Mouse (Mus musculus) CD4-positive naive resting alpha-beta T cell, adult 57 days (primary cell): ENCODE results near the gene Gtf2h3. TPM values are rescaled to one million over a fixed set of nuclear protein-coding genes. Genes with fewer than 3 reads are reported as not detected.

ENCODE experiments used
- total RNA-seq: library from RNA; stranded (reverse); gene quantifications from one replicate; pipeline ENCODE4 v1.2.4, GENCODE M21; 2023

Gtf2h3 gene
- total RNA-seq = 24.1 TPM

DNA sequence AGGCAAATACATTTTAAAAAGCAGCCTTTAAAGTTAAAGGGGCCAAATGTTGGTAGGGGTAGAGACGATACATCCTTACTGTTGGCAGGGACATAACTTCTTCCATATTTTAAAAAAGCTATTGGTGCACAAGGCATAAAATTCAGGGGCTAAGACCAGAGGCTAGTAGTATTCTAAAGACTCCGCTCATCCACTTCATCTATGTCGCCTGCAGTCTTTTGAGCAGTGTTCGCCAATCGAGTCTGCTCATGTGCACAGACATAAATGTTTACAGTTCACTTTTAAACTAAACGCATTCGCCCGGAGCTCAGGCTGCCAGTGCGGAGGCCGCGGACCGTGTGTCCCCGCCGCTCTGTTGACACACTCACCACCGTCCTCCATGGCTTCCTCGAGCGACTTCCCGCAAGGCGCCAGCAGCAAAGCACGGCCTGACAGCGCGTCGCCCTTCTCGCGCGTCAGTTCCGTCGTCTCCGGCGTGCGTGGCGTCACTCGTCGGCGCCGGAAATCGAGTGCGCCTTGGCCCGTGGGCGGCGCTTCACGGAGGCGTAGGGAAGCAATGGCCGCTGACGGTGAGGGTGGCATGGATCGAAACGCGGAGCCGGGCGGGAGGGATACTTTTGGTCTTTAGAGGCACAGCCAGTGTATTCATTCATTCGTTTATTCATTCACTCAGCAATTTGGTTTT lies at the start of gene Gtf2h3, which contains the start of gene Eif2b1:
Gene Gtf2h3 (plus strand): TSS at position 508 of the 685 bp plus-strand sequence.
Gene Eif2b1 (minus strand): TSS at position 499 of the 685 bp plus-strand sequence.

GRCm38 (mm10) chr5:124530655-124531582 lies 48.0 kb upstream of the Gtf2h3 start, which contains the start of gene Rilpl1:
Gene Rilpl1 (minus strand): TSS chr5:124531391.

GRCm38 (mm10) chr5:124540383-124540786 lies 38.6 kb upstream of the Gtf2h3 start, which contains the start of gene Tmed2:
Gene Tmed2 (plus strand): TSS chr5:124540695.

DNA sequence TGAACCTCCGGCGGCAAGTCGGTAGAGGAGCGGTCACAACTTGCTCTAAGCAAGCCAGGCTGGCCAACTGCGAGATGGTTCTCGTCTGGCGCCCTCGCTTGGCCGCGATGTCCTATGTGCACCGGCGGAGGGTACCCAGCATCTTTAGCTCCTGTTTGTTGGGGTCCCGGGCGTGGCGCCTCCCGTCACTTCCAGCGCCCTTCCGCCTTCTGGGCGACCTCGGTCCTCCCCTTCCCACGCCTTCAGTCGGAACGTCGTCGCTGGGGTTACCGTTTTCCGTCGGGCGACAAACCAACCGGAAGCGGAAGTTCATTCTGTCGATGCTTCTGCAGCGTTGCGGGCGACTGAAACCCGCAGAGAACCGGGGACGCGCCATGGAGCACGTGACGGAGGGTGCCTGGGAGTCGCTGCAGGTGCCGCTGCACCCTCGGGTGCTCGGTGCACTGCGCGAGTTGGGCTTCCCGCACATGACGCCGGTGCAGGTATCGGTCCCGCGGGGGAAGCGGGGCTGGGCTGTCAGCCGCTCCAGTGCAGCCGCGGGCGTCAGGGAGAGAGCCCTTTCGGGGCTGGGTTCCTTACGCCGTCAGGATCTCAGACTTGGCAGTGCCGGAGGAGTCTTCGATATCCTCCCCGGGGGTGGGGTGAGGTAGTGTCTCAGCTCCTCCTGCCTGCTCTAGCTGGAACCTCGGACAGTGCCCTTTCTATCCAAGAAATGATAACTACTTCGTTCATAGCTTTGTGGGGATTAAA lies 26.2 kb upstream of the Gtf2h3 start, which contains the start of gene Ddx55:
Gene Ddx55 (plus strand): TSS at position 307 of the 750 bp plus-strand sequence.

GRCm38 (mm10) chr5:124628448-124629363 lies 49.8 kb downstream of the Gtf2h3 start, which contains the start of gene Atp6v0a2:
Gene Atp6v0a2 (plus strand): TSS chr5:124628576.

Other genes with a start within 250 kb of the Gtf2h3 start
- 79.5 TPM for gene Cdk2ap1, start 216.1 kb upstream of the Gtf2h3 start, total RNA-seq
- 152 TPM for gene Sbno1, start 153.1 kb upstream of the Gtf2h3 start, total RNA-seq
- 44.6 TPM for gene Kmt5a, start 139.2 kb upstream of the Gtf2h3 start, total RNA-seq
- 27.5 TPM for gene Rilpl2, start 100.8 kb upstream of the Gtf2h3 start, total RNA-seq
- gene Snrnp35, start 96.0 kb upstream of the Gtf2h3 start, total RNA-seq = 13.7 TPM
- gene Rilpl1, start 47.7 kb upstream of the Gtf2h3 start, total RNA-seq = 2.9 TPM
- 129 TPM for gene Tmed2, start 38.4 kb upstream of the Gtf2h3 start, total RNA-seq
- gene Ddx55, start 26.3 kb upstream of the Gtf2h3 start, total RNA-seq = 37.9 TPM
- gene Eif2b1, start within 50 bp of the Gtf2h3 start, total RNA-seq = 26.2 TPM
- gene Atp6v0a2, start 49.4 kb downstream of the Gtf2h3 start, total RNA-seq = 64.8 TPM
- 0.18 TPM for gene Dnah10, start 145.9 kb downstream of the Gtf2h3 start, total RNA-seq